Mouse (Mus musculus) liver, postnatal 0 days (tissue): Measurements from ENCODE around the gene Zcchc8. TPM values are rescaled to one million over a fixed set of nuclear protein-coding genes. Genes with fewer than 3 reads are reported as not detected.

Source experiments
- ATAC-seq: fragments of 200-750 bp; cut with Nextera tagmentation; 2 replicates; pipeline ENCODE4 v1.8.0; 2017; ENCODE audit warnings: mild to moderate bottlenecking, moderate library complexity
- DNase-seq: peaks from one replicate; pipeline ENCODE4 v3.0.0-alpha.2; 2016
- H3K27ac ChIP-seq: fragments of 300-500 bp; sonication (generic); 2 replicates; pipeline ENCODE4 v1.5.1; 2014; ENCODE audit warnings: antibody characterized with exemption, moderate library complexity, mild to moderate bottlenecking, low read depth
- H3K27me3 ChIP-seq: fragments of 300-500 bp; sonication (generic); 2 replicates; pipeline ENCODE4 v1.6.1; 2014; ENCODE audit warnings: low read length, control low read depth, mixed read lengths; ENCODE audit not compliant: insufficient read depth
- H3K36me3 ChIP-seq: fragments of 300-500 bp; sonication (generic); replicated peaks from 2 replicates; pipeline ENCODE4 v1.6.1; 2014; ENCODE audit warnings: mild to moderate bottlenecking, control low read depth, low read length, moderate library complexity, mixed read lengths; ENCODE audit not compliant: insufficient read depth
- H3K4me1 ChIP-seq: fragments of 300-500 bp; sonication (generic); 2 replicates; pipeline ENCODE4 v1.6.1; 2014; ENCODE audit warnings: antibody characterized with exemption, mild to moderate bottlenecking, control low read depth; ENCODE audit not compliant: insufficient read depth
- H3K4me2 ChIP-seq: fragments of 300-500 bp; sonication (generic); 2 replicates; pipeline ENCODE4 v1.6.1; 2014; ENCODE audit warnings: low read depth, mild to moderate bottlenecking, low read length, moderate library complexity, mixed read lengths
- H3K4me3 ChIP-seq: fragments of 300-500 bp; sonication (generic); 2 replicates; pipeline ENCODE4 v1.5.1; 2014; ENCODE audit warnings: low read depth, low read length
- H3K9ac ChIP-seq: fragments of 300-500 bp; sonication (generic); replicated peaks from 2 replicates; pipeline ENCODE4 v1.6.1; 2014; ENCODE audit warnings: mild to moderate bottlenecking, moderate library complexity
- H3K9me3 ChIP-seq: fragments of 300-500 bp; sonication (generic); 2 replicates; pipeline ENCODE4 v1.6.1; 2016; ENCODE audit warnings: mild to moderate bottlenecking, control low read depth, low read length, mixed read lengths
- CTCF ChIP-seq: sonication (generic); IDR thresholded peaks from 2 replicates; pipeline ENCODE4 v1.5.1; 2016; ENCODE audit warnings: antibody characterized with exemption, low read depth
- EP300 ChIP-seq: IDR thresholded peaks from 2 replicates; pipeline ENCODE4 v1.6.1; 2016; ENCODE audit warnings: antibody characterized with exemption, low read depth, mild to moderate bottlenecking
- WGBS: fragments of 180-500 bp; shearing (Covaris S2); extraction: QIAGEN DNeasy Blood & Tissue Kit; methylation state at CpG from one replicate; pipeline ENCODE4 v1.1.7; 2014; ENCODE audit not compliant: insufficient replicate concordance; 5-methylcytosine and 5-hydroxymethylcytosine counted together
- polyA plus RNA-seq: library from polyadenylated mRNA; unstranded; fragments of >200 nt; fragmentation: Nextera tagmentation; extraction: Ambion mirVana; gene quantifications from 2 replicates; pipeline ENCODE4 v1.2.1, GENCODE M21; 2015

Zcchc8 gene
- polyA plus RNA-seq, 1 experiment from 2014 or later: 23.7 TPM

- WGBS: 4% methylated on average over 42 of the region's 64 CpGs
- peak; percentile 78 for DNase-seq
- peak within 1 kb of the TSS; percentile 93 for H3K27ac ChIP-seq
- TF ChIP-seq EP300 (no peak), CTCF (no peak)
- peak within 1 kb of the TSS; percentile 90 for H3K4me3 ChIP-seq
- ATAC-seq: peak; percentile 76
- H3K9ac ChIP-seq: peak within 1 kb of the TSS; percentile 91
- H3K9me3 ChIP-seq: no peaks in the 10 kb centered on the region
- H3K36me3 ChIP-seq: no peaks in the 10 kb centered on the region
- no peaks in the 10 kb centered on the region for H3K27me3 ChIP-seq
- peak within 1 kb of the TSS; percentile 97 for H3K4me2 ChIP-seq
- peaks cover 14% of the 10 kb centered on the region for H3K4me1 ChIP-seq
Observed at GRCm38 (mm10) chr5:123684221-123685144, 36.4 kb downstream of the Zcchc8 start, which contains the start of gene Clip1. TSS of gene Clip1 (minus strand) at chr5:123684618.

GRCm38 (mm10) chr5:123683377-123684220 is 37.3 kb downstream of the Zcchc8 start:
- under 1% methylated on average over 61 of the region's 92 CpGs for WGBS
- Histone ChIP-seq H3K27me3 (no peaks in the 10 kb centered on the region), H3K4me3 (peak overlapping the region; percentile 90), H3K36me3 (no peaks in the 10 kb centered on the region), H3K4me1 (peaks cover 14% of the 10 kb centered on the region), H3K4me2 (peak overlapping the region; percentile 97), H3K9me3 (no peaks in the 10 kb centered on the region), H3K27ac (peak overlapping the region; percentile 93), H3K9ac (peak overlapping the region; percentile 91)
- peak; percentile 76 for ATAC-seq
- peak; percentile 65 for DNase-seq
- no peak for TF ChIP-seq CTCF
- TF ChIP-seq EP300: no peak

- DNase-seq (no peak), ATAC-seq (peak; percentile 50; the same call in 1 of the 2 replicates)
- Histone ChIP-seq H3K36me3 (no peaks in the 10 kb centered on the region), H3K4me3 (peak overlapping the region; percentile 90), H3K4me2 (peak overlapping the region; percentile 97), H3K9me3 (no peaks in the 10 kb centered on the region), H3K4me1 (peaks cover 14% of the 10 kb centered on the region), H3K27me3 (no peaks in the 10 kb centered on the region), H3K9ac (peak overlapping the region; percentile 91), H3K27ac (peak overlapping the region; percentile 93)
- 0% methylated on average over 6 of the region's 6 CpGs for whole genome bisulfite sequencing
- no peak for TF ChIP-seq CTCF
- no peak for TF ChIP-seq EP300
Observed at GRCm38 (mm10) chr5:123683043-123683376, 37.9 kb downstream of the Zcchc8 start.

DNA sequence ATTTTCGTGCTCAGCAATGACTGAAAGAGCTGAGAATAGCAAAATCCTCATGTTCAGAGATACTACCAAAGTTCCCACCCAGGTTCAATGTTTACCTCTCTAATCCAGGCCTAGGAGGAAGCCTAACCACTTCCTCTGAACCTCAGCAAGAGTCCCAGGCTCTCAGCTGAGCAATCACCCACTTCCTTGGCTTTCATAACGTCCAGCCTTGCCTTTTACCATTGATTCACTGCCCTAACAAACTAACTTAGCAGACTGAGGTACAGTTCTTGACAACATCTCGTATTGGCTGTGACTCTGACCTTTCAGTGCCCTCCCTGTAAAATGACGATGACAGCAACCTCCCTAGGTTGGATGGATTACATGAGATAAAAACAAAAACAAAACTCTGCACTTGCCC is 38.5 kb downstream of the Zcchc8 start:
- no peak for TF ChIP-seq CTCF
- no peak for TF ChIP-seq EP300
- DNase-seq (no peak), ATAC-seq (no peak)
- peak overlapping the region; percentile 97 for H3K4me2 ChIP-seq
- peak overlapping the region; percentile 93 for H3K27ac ChIP-seq
- no peaks in the 10 kb centered on the region for H3K36me3 ChIP-seq
- no peak overlapping the region for H3K9ac ChIP-seq
- peaks cover 14% of the 10 kb centered on the region for H3K4me1 ChIP-seq
- no peaks in the 10 kb centered on the region for H3K9me3 ChIP-seq
- WGBS: 25% methylated on average over 4 of the region's 4 CpGs
- no peaks in the 10 kb centered on the region for H3K27me3 ChIP-seq
- 0 out of 2 replicates have a peak overlapping the region, but pooled peaks have one; percentile 90 for H3K4me3 ChIP-seq

DNA sequence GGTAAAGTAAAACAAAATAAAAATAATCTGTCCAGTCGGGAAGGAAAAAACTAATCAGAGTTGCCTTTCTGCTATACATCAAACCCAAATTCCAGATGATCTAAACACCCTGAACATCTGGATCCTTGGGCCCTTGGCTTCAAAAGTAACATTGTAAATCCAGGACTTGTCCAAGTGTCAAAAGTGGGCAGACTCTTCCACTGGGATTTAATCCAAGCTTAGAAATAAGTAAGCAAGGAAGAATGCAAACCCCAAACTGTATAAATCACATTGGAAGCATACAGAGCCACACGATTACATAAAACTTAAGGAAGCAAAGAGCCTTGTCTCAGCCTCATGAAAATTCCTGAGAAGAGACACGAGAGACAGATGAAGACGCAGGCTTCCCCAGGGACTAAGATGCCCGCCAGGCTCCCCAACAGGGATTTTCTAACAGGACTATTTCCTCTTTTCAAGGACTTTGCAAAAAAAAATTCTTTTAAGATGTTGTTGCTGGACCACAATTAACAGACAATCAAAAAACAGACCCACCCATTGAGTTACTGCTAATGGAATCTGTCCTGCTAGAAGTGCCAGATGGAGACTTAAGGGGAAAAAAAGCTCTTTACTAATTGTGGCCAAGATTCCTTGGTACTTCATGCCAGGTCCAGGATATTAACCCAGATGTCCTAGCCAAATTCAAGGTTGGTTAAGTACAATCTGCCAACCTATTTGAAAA is 41.2 kb downstream of the Zcchc8 start:
- H3K9me3 ChIP-seq: no peaks in the 10 kb centered on the region
- H3K9ac ChIP-seq: no peak overlapping the region
- no peaks in the 10 kb centered on the region for H3K27me3 ChIP-seq
- no peak overlapping the region for H3K4me3 ChIP-seq
- peaks cover 15% of the 10 kb centered on the region for H3K4me1 ChIP-seq
- 66% methylated on average over 5 of the region's 5 CpGs for WGBS
- H3K27ac ChIP-seq: no peak overlapping the region
- no peak for ATAC-seq
- no peak for TF ChIP-seq CTCF
- H3K36me3 ChIP-seq: no peaks in the 10 kb centered on the region
- no peak for DNase-seq
- H3K4me2 ChIP-seq: no peak overlapping the region
